Mouse (Mus musculus): ENCODE results near the gene Serpina6. TPM values are rescaled to one million over a fixed set of nuclear protein-coding genes. Genes with fewer than 3 reads are reported as not detected.
A peak's percentile ranks its signal among the peaks of the same experiment; 100 is the strongest.

Gene Serpina6
- total and polyA plus RNA-seq, 2 experiments from 2014 or later, result not detected

GRCm38 (mm10) chr12:103655123-103656044 lies 1.6 kb downstream of the Serpina6 start:
- Histone ChIP-seq H3K4me3 (ENCODE audit: low read depth, low read length) (no peak overlapping the region), H3K27me3 (ENCODE audit: insufficient read depth, low read length) (no peaks in the 10 kb centered on the region), H3K4me1 (ENCODE audit: insufficient read depth) (no peaks in the 10 kb centered on the region), H3K27ac (ENCODE audit: low read depth, low read length) (no peak overlapping the region), H3K9me3 (ENCODE audit: low read length) (0 out of 2 replicates have a peak, but pooled peaks cover 3% of the 10 kb centered on the region), H3K4me2 (ENCODE audit: low read depth) (no peak overlapping the region), H3K36me3 (ENCODE audit: insufficient read depth) (no peaks in the 10 kb centered on the region), H3K9ac (no peak overlapping the region)
- 84% methylated on average over 7 of the region's 7 CpGs for WGBS
- TF ChIP-seq CTCF (IDR thresholded peaks at IDR 0.05; ENCODE audit: low read depth), result no peak
- DNase-seq (no peak), ATAC-seq (no peak)

- Histone ChIP-seq H3K4me3 (ENCODE audit: low read depth, low read length) (no peak overlapping the region), H3K36me3 (ENCODE audit: insufficient read depth) (no peaks in the 10 kb centered on the region), H3K27ac (ENCODE audit: low read depth, low read length) (no peak overlapping the region), H3K9ac (no peak overlapping the region), H3K9me3 (ENCODE audit: low read length) (0 out of 2 replicates have a peak, but pooled peaks cover 3% of the 10 kb centered on the region), H3K4me1 (ENCODE audit: insufficient read depth) (no peaks in the 10 kb centered on the region), H3K27me3 (ENCODE audit: insufficient read depth, low read length) (no peaks in the 10 kb centered on the region), H3K4me2 (ENCODE audit: low read depth) (no peak overlapping the region)
- no peak for TF ChIP-seq CTCF (IDR thresholded peaks at IDR 0.05; ENCODE audit: low read depth)
- DNase-seq (no peak), ATAC-seq (no peak)
- 95% methylated on average over 2 of the region's 2 CpGs for WGBS
Measured at GRCm38 (mm10) chr12:103653836-103654235, 3.2 kb downstream of the Serpina6 start.

GRCm38 (mm10) chr12:103646314-103646713 lies 10.7 kb downstream of the Serpina6 start:
- no peak for TF ChIP-seq CTCF (IDR thresholded peaks at IDR 0.05; ENCODE audit: low read depth)
- H3K4me2 ChIP-seq (ENCODE audit: low read depth), result no peak overlapping the region
- ATAC-seq (no peak), DNase-seq (no peak)
- no peaks in the 10 kb centered on the region for H3K27me3 ChIP-seq (ENCODE audit: insufficient read depth, low read length)
- H3K4me1 ChIP-seq (ENCODE audit: insufficient read depth), result no peaks in the 10 kb centered on the region
- WGBS, result 76% methylated on average over 2 of the region's 2 CpGs
- H3K4me3 ChIP-seq (ENCODE audit: low read depth, low read length), result no peak overlapping the region
- H3K9me3 ChIP-seq (ENCODE audit: low read length), result 0 out of 2 replicates have a peak, but pooled peaks cover 3% of the 10 kb centered on the region
- no peak overlapping the region for H3K27ac ChIP-seq (ENCODE audit: low read depth, low read length)
- no peaks in the 10 kb centered on the region for H3K36me3 ChIP-seq (ENCODE audit: insufficient read depth)
- no peak overlapping the region for H3K9ac ChIP-seq

GRCm38 (mm10) chr12:103644601-103645000 lies 12.4 kb downstream of the Serpina6 start:
- no peak overlapping the region for H3K4me3 ChIP-seq (ENCODE audit: low read depth, low read length)
- H3K9me3 ChIP-seq (ENCODE audit: low read length), result no peaks in the 10 kb centered on the region
- H3K36me3 ChIP-seq (ENCODE audit: insufficient read depth), result no peaks in the 10 kb centered on the region
- H3K27ac ChIP-seq (ENCODE audit: low read depth, low read length), result no peak overlapping the region
- H3K9ac ChIP-seq, result no peak overlapping the region
- H3K4me2 ChIP-seq (ENCODE audit: low read depth), result no peak overlapping the region
- no peaks in the 10 kb centered on the region for H3K4me1 ChIP-seq (ENCODE audit: insufficient read depth)
- no peak for ATAC-seq
- no peak for TF ChIP-seq CTCF (IDR thresholded peaks at IDR 0.05; ENCODE audit: low read depth)
- WGBS, result 37% methylated on average over 5 of the region's 5 CpGs
- H3K27me3 ChIP-seq (ENCODE audit: insufficient read depth, low read length), result no peaks in the 10 kb centered on the region
- no peak for DNase-seq

- no peak overlapping the region for H3K4me3 ChIP-seq (ENCODE audit: low read depth, low read length)
- WGBS, result 74% methylated on average over 3 of the region's 3 CpGs
- H3K9ac ChIP-seq, result no peak overlapping the region
- no peak overlapping the region for H3K27ac ChIP-seq (ENCODE audit: low read depth, low read length)
- no peak for TF ChIP-seq CTCF (IDR thresholded peaks at IDR 0.05; ENCODE audit: low read depth)
- no peaks in the 10 kb centered on the region for H3K9me3 ChIP-seq (ENCODE audit: low read length)
- ATAC-seq (no peak), DNase-seq (no peak)
- no peaks in the 10 kb centered on the region for H3K27me3 ChIP-seq (ENCODE audit: insufficient read depth, low read length)
- no peaks in the 10 kb centered on the region for H3K4me1 ChIP-seq (ENCODE audit: insufficient read depth)
- H3K4me2 ChIP-seq (ENCODE audit: low read depth), result no peak overlapping the region
- H3K36me3 ChIP-seq (ENCODE audit: insufficient read depth), result no peaks in the 10 kb centered on the region
Measured at GRCm38 (mm10) chr12:103643818-103644217, 13.2 kb downstream of the Serpina6 start.

GRCm38 (mm10) chr12:103643336-103643735 lies 13.7 kb downstream of the Serpina6 start:
- peak; percentile 87 for DNase-seq
- Histone ChIP-seq H3K4me1 (ENCODE audit: insufficient read depth) (no peaks in the 10 kb centered on the region), H3K4me2 (ENCODE audit: low read depth) (no peak overlapping the region), H3K36me3 (ENCODE audit: insufficient read depth) (no peaks in the 10 kb centered on the region), H3K27ac (ENCODE audit: low read depth, low read length) (no peak overlapping the region), H3K27me3 (ENCODE audit: insufficient read depth, low read length) (no peaks in the 10 kb centered on the region), H3K9me3 (ENCODE audit: low read length) (no peaks in the 10 kb centered on the region), H3K9ac (no peak overlapping the region), H3K4me3 (ENCODE audit: low read depth, low read length) (no peak overlapping the region)
- 0% methylated on average over 2 of the region's 2 CpGs for WGBS
- ATAC-seq, result peak; percentile 48; the same call in 1 of the 2 replicates
- peak; percentile 93 for TF ChIP-seq CTCF (IDR thresholded peaks at IDR 0.05; ENCODE audit: low read depth)

- Histone ChIP-seq H3K9ac (no peak overlapping the region), H3K4me1 (ENCODE audit: insufficient read depth) (no peaks in the 10 kb centered on the region), H3K27me3 (ENCODE audit: insufficient read depth, low read length) (no peaks in the 10 kb centered on the region), H3K4me3 (ENCODE audit: low read depth, low read length) (no peak overlapping the region), H3K27ac (ENCODE audit: low read depth, low read length) (no peak overlapping the region), H3K36me3 (ENCODE audit: insufficient read depth) (no peaks in the 10 kb centered on the region), H3K9me3 (ENCODE audit: low read length) (no peaks in the 10 kb centered on the region), H3K4me2 (ENCODE audit: low read depth) (no peak overlapping the region)
- ATAC-seq (no peak), DNase-seq (no peak)
- no peak for TF ChIP-seq CTCF (IDR thresholded peaks at IDR 0.05; ENCODE audit: low read depth)
- 69% methylated on average over 2 of the region's 2 CpGs for WGBS
Measured at GRCm38 (mm10) chr12:103635846-103636245, 21.2 kb downstream of the Serpina6 start.

Measured in forebrain, postnatal 0 days (tissue).